Mouse (Mus musculus) heart, embryonic 10.5 days (tissue): Measurements from ENCODE around the gene Fsd1. TPM values are rescaled to one million over a fixed set of nuclear protein-coding genes. Genes with fewer than 3 reads are reported as not detected.

Experiments used
- DNase-seq: peaks from one replicate; pipeline ENCODE4 v3.0.0-alpha.2; 2017; ENCODE audit warnings: low spot score
- H3K27ac ChIP-seq: fragments of 300-500 bp; sonication (generic); 2 replicates; pipeline ENCODE4 v1.5.1; 2016; ENCODE audit warnings: mild to moderate bottlenecking
- H3K27me3 ChIP-seq: fragments of 300-500 bp; sonication (generic); 2 replicates; pipeline ENCODE4 v1.6.1; 2016; ENCODE audit warnings: mild to moderate bottlenecking; ENCODE audit not compliant: poor library complexity, insufficient read depth, severe bottlenecking
- H3K36me3 ChIP-seq: fragments of 300-500 bp; sonication (generic); 2 replicates; pipeline ENCODE4 v1.6.1; 2016; ENCODE audit warnings: mild to moderate bottlenecking, moderate library complexity
- H3K4me1 ChIP-seq: fragments of 300-500 bp; sonication (generic); 2 replicates; pipeline ENCODE4 v1.6.1; 2016; ENCODE audit warnings: mild to moderate bottlenecking
- H3K4me3 ChIP-seq: fragments of 300-500 bp; sonication (generic); 2 replicates; pipeline ENCODE4 v1.5.1; 2016; ENCODE audit warnings: mild to moderate bottlenecking, moderate library complexity
- H3K9me3 ChIP-seq: fragments of 300-500 bp; sonication (generic); 2 replicates; pipeline ENCODE4 v1.6.1; 2016; ENCODE audit warnings: mild to moderate bottlenecking, moderate library complexity
- WGBS: fragments of 180-500 bp; shearing (Covaris S2); methylation state at CpG from one replicate; pipeline ENCODE4 v1.1.7; 2016; 5-methylcytosine and 5-hydroxymethylcytosine counted together
- polyA plus RNA-seq: library from polyadenylated mRNA; unstranded; fragments of >200 nt; fragmentation: Nextera tagmentation; extraction: Ambion mirVana; gene quantifications from 2 replicates; pipeline ENCODE4 v1.2.1, GENCODE M21; 2016

The Fsd1 gene
- polyA plus RNA-seq, 1 experiment from 2014 or later, result 23.2 TPM

DNA sequence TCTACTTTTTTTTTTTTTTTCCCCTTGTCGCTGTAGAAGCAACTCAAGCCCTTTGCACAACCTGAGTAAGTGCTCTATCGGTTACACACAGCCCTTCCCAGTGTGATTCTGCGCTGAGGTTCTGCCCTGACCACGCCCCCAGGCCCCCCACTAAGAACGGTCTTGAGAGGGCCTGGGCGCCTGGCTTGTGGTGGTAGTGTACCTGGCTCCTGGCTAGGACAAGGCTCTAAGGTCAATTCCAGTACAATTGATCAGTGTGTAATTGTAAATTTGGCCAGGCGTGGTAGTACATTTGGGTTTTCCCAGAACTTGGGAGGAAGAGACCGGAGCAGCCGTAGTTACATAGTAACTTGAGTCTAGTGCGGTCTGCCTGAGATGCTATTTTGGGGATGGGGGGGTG, 20.6 kb downstream of the Fsd1 start:
- peak overlapping the region; percentile 88 for H3K27ac ChIP-seq
- WGBS, result 41% methylated on average over 10 of the region's 10 CpGs
- no peak for DNase-seq

DNA sequence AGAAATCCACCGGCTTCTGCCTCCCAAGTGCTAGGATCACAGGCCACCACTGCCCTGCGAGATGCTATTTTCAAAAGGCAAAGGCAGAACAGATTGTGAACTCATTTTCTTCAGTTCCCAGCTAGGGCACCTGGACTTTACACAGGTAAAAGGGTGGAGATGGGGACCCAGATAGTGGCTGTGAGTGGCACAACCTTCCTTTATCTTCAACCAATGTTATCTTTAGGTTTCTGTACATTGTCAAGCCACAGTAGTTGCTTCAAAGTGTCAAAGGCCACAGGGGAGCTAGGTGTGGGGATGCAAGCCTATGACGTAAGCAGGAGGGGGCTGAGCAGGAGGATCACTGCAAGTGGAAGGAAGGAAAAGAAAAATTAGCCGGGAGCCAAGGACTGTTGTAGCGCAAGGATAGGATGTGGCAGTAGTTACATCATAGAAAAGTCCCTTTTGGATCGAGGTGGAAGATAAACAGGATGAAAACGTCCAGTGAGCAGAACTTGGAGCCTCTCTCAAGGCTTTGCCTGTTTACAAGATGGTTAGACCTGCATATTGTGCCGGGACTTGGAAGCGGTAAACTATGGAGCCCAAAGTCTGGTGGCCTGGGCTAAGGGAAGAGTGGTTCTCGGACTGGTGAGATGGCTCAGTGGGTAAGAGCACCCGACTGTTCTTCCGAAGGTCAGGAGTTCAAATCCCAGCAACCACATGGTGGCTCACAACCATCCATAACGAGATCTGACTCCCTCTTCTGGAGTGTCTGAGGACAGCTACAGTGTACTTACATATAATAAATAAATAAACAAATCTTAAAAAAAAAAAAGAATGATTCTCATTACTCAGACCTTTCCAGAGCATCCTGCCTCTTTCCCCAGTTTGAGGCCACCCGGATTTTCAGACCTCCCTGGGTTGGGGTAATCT, 21.4 kb downstream of the Fsd1 start:
- Histone ChIP-seq H3K4me1 (peaks cover 37% of the 10 kb centered on the region), H3K27me3 (peaks cover 15% of the 10 kb centered on the region; the same call in 1 of the 2 replicates), H3K4me3 (peak overlapping the region; percentile 80), H3K36me3 (peaks cover 19% of the 10 kb centered on the region), H3K27ac (peak overlapping the region; percentile 88), H3K9me3 (no peaks in the 10 kb centered on the region)
- whole genome bisulfite sequencing, result 27% methylated on average over 14 of the region's 14 CpGs
- DNase-seq, result no peak

More for the DNA sequence above, 20.6 kb downstream of the Fsd1 start:
- Histone ChIP-seq H3K4me3 (0 out of 2 replicates have a peak overlapping the region, but pooled peaks have one; percentile 8), H3K27me3 (peaks cover 20% of the 10 kb centered on the region; the same call in 1 of the 2 replicates), H3K4me1 (peaks cover 37% of the 10 kb centered on the region), H3K9me3 (no peaks in the 10 kb centered on the region), H3K36me3 (peaks cover 12% of the 10 kb centered on the region)

DNA sequence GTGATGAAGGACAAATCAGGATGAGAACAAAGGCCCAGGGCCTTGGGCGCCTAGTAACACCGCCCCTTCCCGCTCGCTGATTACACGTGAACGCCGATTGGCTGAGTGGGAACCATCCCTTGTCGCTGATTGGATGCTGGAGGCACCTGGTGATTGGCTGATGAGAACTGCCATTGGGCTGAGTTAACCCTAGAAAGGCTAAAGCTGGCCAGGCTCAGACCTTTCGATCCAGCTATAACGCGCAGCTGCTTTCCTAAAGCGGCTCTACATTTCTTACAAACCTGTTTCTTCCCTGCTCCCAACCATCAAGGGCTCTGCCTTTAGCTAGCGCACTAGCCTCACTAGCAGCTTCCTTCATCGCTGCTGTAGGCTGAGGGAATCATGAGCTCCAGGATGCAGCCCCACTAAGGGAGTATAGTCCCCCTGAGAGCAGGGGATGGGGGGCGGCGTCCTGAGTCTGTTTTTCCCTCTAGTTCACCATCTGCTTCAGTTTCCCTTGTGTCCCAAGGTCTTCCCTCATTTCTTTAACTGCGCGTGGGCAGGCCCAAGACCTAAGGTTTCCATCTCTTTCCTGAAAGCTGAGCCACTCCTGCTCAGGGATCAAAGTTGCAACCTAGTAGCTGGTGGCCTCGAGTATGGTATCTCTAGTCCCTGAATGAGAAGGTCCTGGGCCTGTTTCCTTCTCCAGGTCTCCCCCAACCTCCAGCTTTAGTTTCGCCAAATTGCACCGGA, 22.2 kb downstream of the Fsd1 start:
- peak; percentile 99 for DNase-seq
- H3K4me3 ChIP-seq, result peak overlapping the region; percentile 80
- H3K4me1 ChIP-seq, result peaks cover 37% of the 10 kb centered on the region
- H3K36me3 ChIP-seq, result peaks cover 26% of the 10 kb centered on the region
- H3K27ac ChIP-seq, result peak overlapping the region; percentile 88
- under 1% methylated on average over 21 of the region's 21 CpGs for WGBS
- H3K27me3 ChIP-seq, result 0 out of 2 replicates have a peak, but pooled peaks cover 7% of the 10 kb centered on the region
- no peaks in the 10 kb centered on the region for H3K9me3 ChIP-seq

DNA sequence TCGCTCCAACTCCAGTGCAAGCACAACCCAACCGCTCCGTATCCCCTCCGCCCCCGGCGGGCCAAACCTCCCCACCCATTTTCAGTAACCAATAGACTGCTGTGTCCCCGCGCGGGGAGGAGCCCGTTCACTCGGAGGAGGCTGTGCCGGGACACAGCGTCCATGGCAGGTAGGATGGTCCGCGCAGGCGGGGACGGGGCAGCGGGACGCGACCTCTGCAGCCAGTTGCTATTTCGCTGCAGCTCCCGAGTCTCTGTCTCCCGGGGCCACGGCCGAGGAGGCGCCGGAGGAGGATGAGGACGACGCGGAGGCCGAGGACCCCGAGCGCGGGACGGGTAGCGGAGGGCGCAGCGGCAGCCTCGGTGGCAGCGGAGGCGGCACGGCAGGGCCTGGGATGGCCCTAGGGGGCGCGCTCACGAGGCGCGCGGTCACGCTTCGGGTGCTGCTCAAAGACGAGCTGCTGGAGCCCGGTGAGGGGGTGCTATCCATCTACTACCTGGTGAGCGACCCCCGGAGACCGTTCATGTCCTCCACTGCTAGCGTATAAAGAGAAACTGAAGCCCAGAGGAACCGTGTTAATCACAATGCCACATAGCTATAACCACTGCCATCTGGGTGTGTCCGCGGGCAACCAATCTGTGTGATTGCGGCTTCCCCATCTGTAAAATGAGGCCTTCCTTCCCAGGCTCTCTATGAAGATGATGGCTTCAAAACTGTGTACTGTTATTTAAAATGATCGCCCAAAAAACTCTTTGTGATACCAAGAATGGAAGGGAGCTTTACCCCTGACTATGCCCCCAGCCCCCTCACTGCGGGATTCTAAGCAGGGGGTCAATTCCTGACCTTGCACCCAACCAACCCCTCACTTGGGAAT, 23.0 kb downstream of the Fsd1 start:
- Histone ChIP-seq H3K27ac (peak overlapping the region; percentile 88), H3K36me3 (peaks cover 33% of the 10 kb centered on the region), H3K9me3 (no peaks in the 10 kb centered on the region), H3K27me3 (0 out of 2 replicates have a peak, but pooled peaks cover 4% of the 10 kb centered on the region), H3K4me1 (peaks cover 37% of the 10 kb centered on the region), H3K4me3 (peak overlapping the region; percentile 80)
- DNase-seq, result peak; percentile 97
- WGBS, result under 1% methylated on average over 62 of the region's 62 CpGs

DNA sequence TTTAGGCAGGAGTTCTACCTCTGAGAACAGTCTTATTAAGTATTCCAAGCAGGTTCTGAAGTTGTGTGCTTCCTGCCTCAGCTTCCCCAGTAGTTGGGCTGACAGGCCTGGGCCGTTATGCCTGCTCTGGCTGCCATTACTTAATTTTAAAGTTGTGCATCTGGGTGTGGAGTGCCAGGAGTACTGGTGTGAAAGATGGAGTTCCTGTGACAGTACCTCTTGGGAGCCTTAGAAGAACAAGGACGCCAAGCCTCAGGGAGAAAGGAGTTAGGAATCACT, 23.6 kb downstream of the Fsd1 start:
- H3K27me3 ChIP-seq, result 0 out of 2 replicates have a peak, but pooled peaks cover 1% of the 10 kb centered on the region
- DNase-seq, result no peak
- no peaks in the 10 kb centered on the region for H3K9me3 ChIP-seq
- peaks cover 37% of the 10 kb centered on the region for H3K36me3 ChIP-seq
- H3K4me3 ChIP-seq, result peak overlapping the region; percentile 80
- 54% methylated on average over 2 of the region's 2 CpGs for WGBS
- peak overlapping the region; percentile 88 for H3K27ac ChIP-seq
- H3K4me1 ChIP-seq, result peaks cover 37% of the 10 kb centered on the region

DNA sequence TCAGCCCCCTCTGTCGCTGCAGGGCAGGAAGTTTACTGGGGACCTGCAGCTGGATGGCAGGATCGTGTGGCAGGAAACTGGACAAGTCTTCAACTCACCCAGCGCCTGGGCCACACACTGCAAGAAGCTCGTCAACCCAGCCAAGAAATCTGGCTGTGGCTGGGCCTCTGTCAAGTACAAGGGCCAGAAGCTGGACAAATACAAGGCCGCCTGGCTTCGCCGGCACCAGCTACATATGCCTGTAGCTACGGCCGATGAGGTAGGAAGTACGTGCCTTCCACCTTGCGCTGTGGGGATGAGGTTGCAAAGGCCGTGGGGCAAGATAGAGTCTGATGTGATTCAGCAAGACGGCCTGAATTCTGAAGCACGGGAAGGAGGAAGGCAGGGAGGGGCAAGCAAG, 23.9 kb downstream of the Fsd1 start:
- Histone ChIP-seq H3K27ac (peak overlapping the region; percentile 12; the same call in 1 of the 2 replicates), H3K9me3 (no peaks in the 10 kb centered on the region), H3K36me3 (peaks cover 40% of the 10 kb centered on the region), H3K4me1 (peaks cover 34% of the 10 kb centered on the region), H3K27me3 (no peaks in the 10 kb centered on the region), H3K4me3 (peak overlapping the region; percentile 80)
- 77% methylated on average over 14 of the region's 14 CpGs for WGBS
- no peak for DNase-seq

DNA sequence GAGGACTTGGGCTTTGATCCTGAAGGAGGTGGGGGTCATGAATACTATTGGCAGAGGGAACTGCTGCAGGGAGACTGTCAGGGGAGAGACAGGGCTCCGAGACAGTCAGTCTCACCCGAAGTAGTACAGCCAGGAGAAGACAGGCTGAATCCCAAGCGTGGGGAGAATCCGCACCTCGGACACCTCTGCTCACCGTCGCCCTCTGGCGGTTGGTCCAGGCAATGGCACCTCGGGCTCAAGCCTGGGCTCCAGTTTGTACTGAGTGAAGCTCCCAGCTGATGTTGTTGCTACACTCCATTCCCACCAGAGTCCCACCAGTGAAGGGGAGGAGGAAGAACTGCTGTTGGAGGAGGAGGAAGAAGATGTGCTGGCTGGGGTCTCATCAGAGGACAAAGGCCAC, 24.4 kb downstream of the Fsd1 start:
- 14% methylated on average over 9 of the region's 9 CpGs for WGBS

DNA sequence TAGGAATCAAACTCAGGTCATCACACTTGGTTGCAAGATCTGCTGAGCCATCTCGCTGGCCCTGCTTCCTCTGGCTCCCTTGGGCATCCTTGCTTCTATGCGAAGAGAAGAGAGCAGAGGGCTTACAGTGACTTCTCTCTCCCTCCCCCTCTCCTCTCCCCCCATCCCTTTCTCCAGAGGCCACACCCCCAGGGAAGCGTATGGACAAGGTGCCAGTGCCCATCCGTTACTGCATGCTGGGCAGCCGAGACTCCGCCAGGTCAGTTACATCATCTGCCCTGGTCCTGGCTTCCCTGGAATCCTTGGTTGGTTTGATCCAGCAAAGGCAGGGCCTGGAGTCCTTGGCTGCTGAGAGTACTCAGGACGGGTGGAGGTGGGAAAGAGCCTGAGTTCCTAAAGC, 25.1 kb downstream of the Fsd1 start:
- DNase-seq, result no peak
- H3K9me3 ChIP-seq, result no peaks in the 10 kb centered on the region
- peaks cover 52% of the 10 kb centered on the region for H3K36me3 ChIP-seq
- H3K4me1 ChIP-seq, result peaks cover 31% of the 10 kb centered on the region
- 88% methylated on average over 7 of the region's 7 CpGs for WGBS
- no peaks in the 10 kb centered on the region for H3K27me3 ChIP-seq
- H3K27ac ChIP-seq, result no peak overlapping the region
- no peak overlapping the region for H3K4me3 ChIP-seq

More for the DNA sequence above, 24.4 kb downstream of the Fsd1 start:
- Histone ChIP-seq H3K4me3 (peak overlapping the region; percentile 80), H3K4me1 (peaks cover 31% of the 10 kb centered on the region), H3K9me3 (no peaks in the 10 kb centered on the region), H3K27ac (peak overlapping the region; percentile 12; the same call in 1 of the 2 replicates), H3K36me3 (peaks cover 45% of the 10 kb centered on the region), H3K27me3 (no peaks in the 10 kb centered on the region)
- no peak for DNase-seq

DNA sequence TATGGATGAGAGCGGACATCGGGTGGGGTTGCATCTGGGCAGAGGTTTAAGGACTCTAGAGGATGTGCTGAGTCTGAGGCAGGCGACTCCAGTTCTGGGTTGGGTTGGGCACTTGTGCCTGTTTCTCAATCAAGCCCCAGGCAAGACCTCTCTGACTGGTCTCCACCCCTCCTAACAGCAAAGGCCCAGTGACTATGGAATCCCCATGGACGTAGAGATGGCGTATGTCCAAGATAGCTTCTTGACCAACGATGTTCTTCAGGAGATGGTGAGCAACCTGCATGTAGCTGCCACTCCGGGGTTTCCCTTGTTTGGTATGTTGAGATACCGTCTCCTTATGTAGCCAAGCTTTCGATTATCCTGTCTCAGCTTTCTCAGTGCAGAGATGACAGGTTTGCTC, 29.0 kb downstream of the Fsd1 start:
- Histone ChIP-seq H3K27me3 (no peaks in the 10 kb centered on the region), H3K9me3 (no peaks in the 10 kb centered on the region), H3K4me3 (no peak overlapping the region), H3K4me1 (peaks cover 15% of the 10 kb centered on the region), H3K36me3 (peaks cover 90% of the 10 kb centered on the region), H3K27ac (no peak overlapping the region)
- DNase-seq, result no peak
- 93% methylated on average over 9 of the region's 9 CpGs for WGBS

DNA sequence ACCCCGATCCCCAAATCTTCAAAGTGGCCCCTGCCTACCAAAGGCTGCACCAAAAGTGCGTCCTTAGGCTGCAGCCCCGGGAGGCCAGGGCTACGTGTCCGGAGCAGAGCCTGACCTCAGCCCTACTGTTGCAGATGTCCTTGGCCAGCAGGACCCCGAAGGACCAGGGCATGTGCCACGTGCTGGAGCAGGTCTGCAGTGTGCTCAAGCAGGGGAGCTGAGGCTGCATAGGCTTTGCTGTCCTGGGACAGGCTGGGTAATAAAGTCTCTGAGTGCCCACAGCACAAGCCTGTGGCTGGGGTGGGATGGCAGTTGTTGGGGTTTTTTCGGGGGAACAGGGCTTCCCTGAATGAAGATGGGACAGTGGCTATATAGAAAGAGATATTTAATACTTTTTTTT, 30.1 kb downstream of the Fsd1 start:
- Histone ChIP-seq H3K9me3 (no peaks in the 10 kb centered on the region), H3K4me1 (peaks cover 19% of the 10 kb centered on the region), H3K27ac (no peak overlapping the region), H3K4me3 (no peak overlapping the region), H3K27me3 (no peaks in the 10 kb centered on the region), H3K36me3 (peaks cover 90% of the 10 kb centered on the region)
- WGBS, result 88% methylated on average over 8 of the region's 8 CpGs
- DNase-seq, result no peak

DNA sequence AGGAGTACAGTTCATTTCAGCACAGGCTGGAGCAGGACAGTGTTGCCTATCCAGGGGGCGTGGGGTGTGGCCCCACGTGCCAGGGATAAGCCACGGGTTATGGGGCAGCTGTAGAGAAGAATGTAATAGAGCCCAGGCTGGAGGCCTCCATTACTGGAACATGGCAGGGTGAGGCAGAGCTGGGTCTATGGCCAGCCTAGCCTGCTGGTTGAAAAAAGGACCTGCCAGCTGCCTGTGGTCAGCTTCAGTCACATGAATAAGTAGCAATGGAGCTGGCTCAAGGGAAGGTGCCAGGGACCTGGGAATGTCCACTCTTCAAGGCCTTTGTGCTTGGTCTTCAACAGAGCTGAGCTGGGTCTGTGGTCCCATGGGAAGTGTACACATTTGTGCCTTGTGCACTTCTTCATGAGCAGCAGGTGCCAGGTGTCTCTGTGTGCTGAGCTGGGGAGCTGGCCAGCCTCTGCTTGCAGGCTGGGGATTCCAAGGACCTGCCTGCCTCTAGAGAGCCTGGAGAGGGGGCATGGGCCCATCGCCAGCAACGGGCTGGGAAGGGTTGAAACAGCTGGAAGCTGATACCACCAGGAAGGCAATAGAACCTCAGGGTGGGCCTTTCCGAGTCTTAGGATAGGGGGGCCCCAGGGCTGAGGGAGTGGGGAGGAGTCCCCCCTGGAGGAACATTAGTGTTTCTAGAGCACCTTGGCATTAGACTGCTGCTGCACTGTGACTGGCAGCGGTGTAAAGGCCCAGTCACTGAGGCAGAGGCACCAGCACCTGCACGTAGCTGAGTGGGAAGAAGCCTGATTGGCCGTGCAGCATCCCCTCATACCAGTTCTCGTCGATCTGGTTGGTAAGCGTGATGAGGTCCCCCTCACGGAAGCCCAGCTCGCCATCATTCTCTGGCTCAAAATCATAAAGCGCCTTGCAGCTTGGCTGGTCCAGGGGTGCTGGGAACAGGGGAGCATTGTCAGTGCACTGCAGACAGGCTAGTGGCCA, 30.8 kb downstream of the Fsd1 start:
- H3K9me3 ChIP-seq, result no peaks in the 10 kb centered on the region
- H3K27ac ChIP-seq, result no peak overlapping the region
- no peak for DNase-seq
- H3K4me3 ChIP-seq, result no peak overlapping the region
- H3K36me3 ChIP-seq, result peaks cover 83% of the 10 kb centered on the region
- H3K4me1 ChIP-seq, result peaks cover 26% of the 10 kb centered on the region
- WGBS, result 86% methylated on average over 15 of the region's 15 CpGs
- no peaks in the 10 kb centered on the region for H3K27me3 ChIP-seq
